Mouse (Mus musculus): Measurements from ENCODE around the gene Nans. TPM values are rescaled to one million over a fixed set of nuclear protein-coding genes. Genes with fewer than 3 reads are reported as not detected.

Nans gene
- polyA plus RNA-seq, 1 experiment from 2014 or later = 69.1 TPM

GRCm38 (mm10) chr4:46452855-46453719 is 36.0 kb upstream of the Nans start:
- peak overlapping the region; percentile 95 for H3K27ac ChIP-seq (replicated peaks)
- no peaks in the 10 kb centered on the region for H3K36me3 ChIP-seq
- H3K4me2 ChIP-seq = peak overlapping the region; percentile 70
- 42% methylated on average over 13 of the region's 13 CpGs for WGBS
- no peak for ATAC-seq (ENCODE audit: low FRiP score, low read depth)
- peak overlapping the region; percentile 83 for H3K4me3 ChIP-seq
- H3K27me3 ChIP-seq = no peaks in the 10 kb centered on the region
- peak overlapping the region; percentile 88; the same call in 1 of the 2 replicates for H3K9ac ChIP-seq
- peaks cover 40% of the 10 kb centered on the region for H3K4me1 ChIP-seq (replicated peaks)
- no peaks in the 10 kb centered on the region for H3K9me3 ChIP-seq

- no peak for ATAC-seq (ENCODE audit: low FRiP score, low read depth)
- Histone ChIP-seq H3K9me3 (no peaks in the 10 kb centered on the region), H3K9ac (no peak overlapping the region), H3K36me3 (no peaks in the 10 kb centered on the region), H3K4me1 (replicated peaks) (peaks cover 40% of the 10 kb centered on the region), H3K27me3 (no peaks in the 10 kb centered on the region), H3K27ac (replicated peaks) (no peak overlapping the region), H3K4me3 (no peak overlapping the region), H3K4me2 (no peak overlapping the region)
- 82% methylated on average over 5 of the region's 5 CpGs for WGBS
Measured at GRCm38 (mm10) chr4:46454097-46454864, 34.8 kb upstream of the Nans start.

GRCm38 (mm10) chr4:46456762-46457161 is 32.3 kb upstream of the Nans start:
- no peaks in the 10 kb centered on the region for H3K27me3 ChIP-seq
- H3K4me3 ChIP-seq = no peak overlapping the region
- ATAC-seq (ENCODE audit: low FRiP score, low read depth) = no peak
- 90% methylated on average over 4 of the region's 4 CpGs for WGBS
- no peak overlapping the region for H3K27ac ChIP-seq (replicated peaks)
- no peak overlapping the region for H3K9ac ChIP-seq
- no peak overlapping the region for H3K4me2 ChIP-seq
- H3K4me1 ChIP-seq (replicated peaks) = peaks cover 34% of the 10 kb centered on the region
- peaks cover 10% of the 10 kb centered on the region; the same call in 1 of the 2 replicates for H3K36me3 ChIP-seq
- no peaks in the 10 kb centered on the region for H3K9me3 ChIP-seq

- Histone ChIP-seq H3K4me2 (no peak overlapping the region), H3K36me3 (peaks cover 10% of the 10 kb centered on the region; the same call in 1 of the 2 replicates), H3K9ac (no peak overlapping the region), H3K4me1 (replicated peaks) (peaks cover 34% of the 10 kb centered on the region), H3K9me3 (no peaks in the 10 kb centered on the region), H3K27me3 (no peaks in the 10 kb centered on the region), H3K27ac (replicated peaks) (no peak overlapping the region), H3K4me3 (no peak overlapping the region)
- WGBS = 96% methylated on average over 3 of the region's 3 CpGs
- no peak for ATAC-seq (ENCODE audit: low FRiP score, low read depth)
Measured at GRCm38 (mm10) chr4:46457186-46457585, 31.9 kb upstream of the Nans start.

- ATAC-seq (ENCODE audit: low FRiP score, low read depth) = no peak
- H3K27me3 ChIP-seq = no peaks in the 10 kb centered on the region
- H3K9ac ChIP-seq = no peak overlapping the region
- H3K36me3 ChIP-seq = peaks cover 22% of the 10 kb centered on the region; the same call in 1 of the 2 replicates
- no peak overlapping the region for H3K27ac ChIP-seq (replicated peaks)
- WGBS = 85% methylated on average over 2 of the region's 2 CpGs
- peaks cover 22% of the 10 kb centered on the region for H3K4me1 ChIP-seq (replicated peaks)
- no peak overlapping the region for H3K4me3 ChIP-seq
- H3K9me3 ChIP-seq = no peaks in the 10 kb centered on the region
- no peak overlapping the region for H3K4me2 ChIP-seq
Measured at GRCm38 (mm10) chr4:46458411-46458810, 30.6 kb upstream of the Nans start.

GRCm38 (mm10) chr4:46463130-46463830 is 25.8 kb upstream of the Nans start:
- no peak for ATAC-seq (ENCODE audit: low FRiP score, low read depth)
- Histone ChIP-seq H3K9ac (no peak overlapping the region), H3K36me3 (peaks cover 52% of the 10 kb centered on the region), H3K4me2 (no peak overlapping the region), H3K27me3 (no peaks in the 10 kb centered on the region), H3K4me3 (no peak overlapping the region), H3K4me1 (replicated peaks) (no peaks in the 10 kb centered on the region), H3K9me3 (no peaks in the 10 kb centered on the region), H3K27ac (replicated peaks) (no peak overlapping the region)
- 89% methylated on average over 7 of the region's 7 CpGs for WGBS

- 80% methylated on average over 3 of the region's 3 CpGs for WGBS
- H3K4me1 ChIP-seq (replicated peaks) = no peaks in the 10 kb centered on the region
- H3K4me3 ChIP-seq = no peak overlapping the region
- H3K27me3 ChIP-seq = no peaks in the 10 kb centered on the region
- no peak overlapping the region for H3K4me2 ChIP-seq
- H3K36me3 ChIP-seq = peaks cover 64% of the 10 kb centered on the region
- no peak overlapping the region for H3K27ac ChIP-seq (replicated peaks)
- no peaks in the 10 kb centered on the region for H3K9me3 ChIP-seq
- no peak for ATAC-seq (ENCODE audit: low FRiP score, low read depth)
- no peak overlapping the region for H3K9ac ChIP-seq
Measured at GRCm38 (mm10) chr4:46465740-46466139, 23.3 kb upstream of the Nans start.

GRCm38 (mm10) chr4:46475101-46475500 is 13.9 kb upstream of the Nans start:
- Histone ChIP-seq H3K27me3 (no peaks in the 10 kb centered on the region), H3K4me2 (no peak overlapping the region), H3K4me3 (no peak overlapping the region), H3K9me3 (no peaks in the 10 kb centered on the region), H3K4me1 (replicated peaks) (no peaks in the 10 kb centered on the region), H3K36me3 (peaks cover 39% of the 10 kb centered on the region), H3K27ac (replicated peaks) (no peak overlapping the region), H3K9ac (no peak overlapping the region)
- WGBS = 95% methylated on average over 5 of the region's 5 CpGs
- ATAC-seq (ENCODE audit: low FRiP score, low read depth) = no peak

GRCm38 (mm10) chr4:46479081-46479480 is 10.0 kb upstream of the Nans start:
- Histone ChIP-seq H3K27ac (replicated peaks) (no peak overlapping the region), H3K9me3 (no peaks in the 10 kb centered on the region), H3K9ac (no peak overlapping the region), H3K4me1 (replicated peaks) (no peaks in the 10 kb centered on the region), H3K4me2 (no peak overlapping the region), H3K36me3 (peaks cover 8% of the 10 kb centered on the region), H3K27me3 (no peaks in the 10 kb centered on the region), H3K4me3 (no peak overlapping the region)
- ATAC-seq (ENCODE audit: low FRiP score, low read depth) = no peak
- WGBS = 100% methylated on average over 2 of the region's 2 CpGs

- Histone ChIP-seq H3K27ac (replicated peaks) (no peak overlapping the region), H3K4me3 (no peak overlapping the region), H3K4me2 (no peak overlapping the region), H3K9me3 (no peaks in the 10 kb centered on the region), H3K4me1 (replicated peaks) (peaks cover 11% of the 10 kb centered on the region), H3K36me3 (no peaks in the 10 kb centered on the region), H3K9ac (no peak overlapping the region), H3K27me3 (no peaks in the 10 kb centered on the region)
- WGBS = 62% methylated on average over 14 of the region's 14 CpGs
- no peak for ATAC-seq (ENCODE audit: low FRiP score, low read depth)
Measured at GRCm38 (mm10) chr4:46485696-46486417, 3.2 kb upstream of the Nans start.

GRCm38 (mm10) chr4:46487348-46487747 is 1.7 kb upstream of the Nans start:
- no peak overlapping the region for H3K9ac ChIP-seq
- no peaks in the 10 kb centered on the region for H3K9me3 ChIP-seq
- H3K27ac ChIP-seq (replicated peaks) = no peak overlapping the region
- no peaks in the 10 kb centered on the region for H3K27me3 ChIP-seq
- no peak overlapping the region for H3K4me2 ChIP-seq
- ATAC-seq (ENCODE audit: low FRiP score, low read depth) = no peak
- H3K4me1 ChIP-seq (replicated peaks) = peaks cover 11% of the 10 kb centered on the region
- H3K4me3 ChIP-seq = no peak overlapping the region
- WGBS = 88% methylated on average over 5 of the region's 5 CpGs
- no peaks in the 10 kb centered on the region for H3K36me3 ChIP-seq
